Comparison of ENCODE assay signal across 8 mouse cellular contexts in genomic region chr3:95994381-95994846, GRCm38 (mm10). TPM values are rescaled to one million over a fixed set of nuclear protein-coding genes. Genes with fewer than 3 reads are reported as not detected.
DNase-seq lines count a peak whose midpoint lies in the region; ATAC-seq and TF ChIP-seq lines count a peak whose summit lies in the region.

No protein-coding gene starts in this region.

- H3K79me3 ChIP-seq in C2C12 (ENCODE audit: low read depth), result peaks cover 23% of the 10 kb centered on the region

- peaks cover 48% of the 10 kb centered on the region for H3K4me1 ChIP-seq in heart, embryonic 11.5 days (ENCODE audit: control insufficient read depth, insufficient read depth, low read length)
- H3K4me1 ChIP-seq in limb, embryonic 12.5 days (replicated peaks), result peaks cover 49% of the 10 kb centered on the region
- H3K4me1 ChIP-seq in midbrain, postnatal 0 days (ENCODE audit: insufficient read depth, low read length), result peaks cover 14% of the 10 kb centered on the region

- TF ChIP-seq CTCF in C2C12 (IDR thresholded peaks at IDR 0.05; ENCODE audit: control insufficient read depth, insufficient read depth, insufficient read length), result no peak
- no peak for TF ChIP-seq CTCF in midbrain, postnatal 0 days (IDR thresholded peaks at IDR 0.05)

- DNase-seq in cerebellum, adult 9-11 months, result peak; percentile 54
- no peak for DNase-seq in cerebellum, adult 8-10 months
- DNase-seq in midbrain, postnatal 0 days (ENCODE audit: low spot score), result no peak
- DNase-seq in gastrocnemius, adult 18-20 months (ENCODE audit: low spot score), result no peak
- no peak for DNase-seq in frontal cortex, postnatal 25 days (ENCODE audit: low spot score in 2 of 2)

- H3K4me3 ChIP-seq in C2C12 (ENCODE audit: insufficient read depth, poor library complexity, severe bottlenecking), result peak overlapping the region; percentile 68
- H3K4me3 ChIP-seq in heart, embryonic 11.5 days (ENCODE audit: low read depth, low read length), result peak overlapping the region; percentile 75
- H3K4me3 ChIP-seq in limb, embryonic 12.5 days (replicated peaks), result peak overlapping the region; percentile 85
- peak overlapping the region; percentile 83 for H3K4me3 ChIP-seq in midbrain, postnatal 0 days (ENCODE audit: low read depth, low read length)

- peak overlapping the region; percentile 99 for H3K9ac ChIP-seq in heart, embryonic 11.5 days (ENCODE audit: low read depth, low read length)
- H3K9ac ChIP-seq in limb, embryonic 12.5 days (replicated peaks), result peak overlapping the region; percentile 99
- H3K9ac ChIP-seq in midbrain, postnatal 0 days (replicated peaks; ENCODE audit: low read length, poor library complexity, severe bottlenecking), result peak overlapping the region; percentile 98

- peaks cover 36% of the 10 kb centered on the region for H3K79me2 ChIP-seq in C2C12 (ENCODE audit: control insufficient read depth, insufficient read depth)

- peak overlapping the region; percentile 89 for H3K4me2 ChIP-seq in heart, embryonic 11.5 days
- H3K4me2 ChIP-seq in limb, embryonic 12.5 days, result peak overlapping the region; percentile 86
- peak overlapping the region; percentile 83 for H3K4me2 ChIP-seq in midbrain, postnatal 0 days (ENCODE audit: low read depth, low read length, poor library complexity, severe bottlenecking)

- 5% methylated on average over 6 of the region's 6 CpGs for WGBS in heart, embryonic 11.5 days (ENCODE audit: insufficient replicate concordance)
- WGBS in limb, embryonic 12.5 days, result 11% methylated on average over 6 of the region's 6 CpGs
- WGBS in midbrain, postnatal 0 days, result 3% methylated on average over 6 of the region's 6 CpGs

- peak overlapping the region; percentile 99 for H3K27ac ChIP-seq in heart, embryonic 11.5 days (ENCODE audit: low read depth, low read length)
- H3K27ac ChIP-seq in limb, embryonic 12.5 days, result peak overlapping the region; percentile 99
- peak overlapping the region; percentile 98; the same call in 1 of the 2 replicates for H3K27ac ChIP-seq in midbrain, postnatal 0 days (ENCODE audit: low read depth, low read length)

- no peak for ATAC-seq in heart, embryonic 11.5 days (replicated peaks; ENCODE audit: insufficient number of reproducible peaks, low FRiP score, low TSS enrichment)
- no peak for ATAC-seq in limb, embryonic 12.5 days (ENCODE audit: insufficient number of reproducible peaks, insufficient read depth, low FRiP score, low TSS enrichment, low read depth)
- ATAC-seq in midbrain, postnatal 0 days (ENCODE audit: low FRiP score), result no peak

- H3K9me3 ChIP-seq in heart, embryonic 11.5 days (replicated peaks; ENCODE audit: control insufficient read depth, low read length), result no peaks in the 10 kb centered on the region
- no peaks in the 10 kb centered on the region for H3K9me3 ChIP-seq in limb, embryonic 12.5 days
- no peaks in the 10 kb centered on the region for H3K9me3 ChIP-seq in midbrain, postnatal 0 days (ENCODE audit: low read length)

- H3K36me3 ChIP-seq in C2C12 (ENCODE audit: control insufficient read depth, insufficient read depth), result peaks cover 35% of the 10 kb centered on the region
- H3K36me3 ChIP-seq in heart, embryonic 11.5 days (ENCODE audit: control insufficient read depth, insufficient read depth, low read length), result peaks cover 23% of the 10 kb centered on the region
- peaks cover 39% of the 10 kb centered on the region for H3K36me3 ChIP-seq in limb, embryonic 12.5 days
- H3K36me3 ChIP-seq in midbrain, postnatal 0 days (ENCODE audit: insufficient read depth, low read length), result peaks cover 24% of the 10 kb centered on the region

- peak overlapping the region; percentile 69 for H3ac ChIP-seq in C2C12 (ENCODE audit: control insufficient read depth, insufficient read length, low read depth)

- no peaks in the 10 kb centered on the region for H3K27me3 ChIP-seq in C2C12 (ENCODE audit: control insufficient read depth, insufficient read depth, insufficient read length)
- no peaks in the 10 kb centered on the region for H3K27me3 ChIP-seq in heart, embryonic 11.5 days (ENCODE audit: control insufficient read depth, insufficient read depth, low read length)
- H3K27me3 ChIP-seq in limb, embryonic 12.5 days, result no peaks in the 10 kb centered on the region
- H3K27me3 ChIP-seq in midbrain, postnatal 0 days (ENCODE audit: insufficient read depth, low read length), result no peaks in the 10 kb centered on the region

TF ChIP-seq in C2C12, 6 proteins besides CTCF, POLR2A, EP300 and RAD21:
- TF ChIP-seq MYOG (IDR thresholded peaks at IDR 0.05; ENCODE audit: control insufficient read depth, extremely low read depth, insufficient read length), result no peak
- TF ChIP-seq USF1 (IDR thresholded peaks at IDR 0.05; ENCODE audit: low read depth), result no peak
- TF ChIP-seq FOSL1 (IDR thresholded peaks at IDR 0.05; ENCODE audit: insufficient read depth, low read length, poor library complexity, severe bottlenecking), result no peak
- TF ChIP-seq MYOD1 (IDR thresholded peaks at IDR 0.05; ENCODE audit: control insufficient read depth, insufficient read length, low read depth), result no peak
- no peak for TF ChIP-seq MAX (IDR thresholded peaks at IDR 0.05)
- no peak for TF ChIP-seq CEBPB (IDR thresholded peaks at IDR 0.05; ENCODE audit: low read depth)

RNA-seq across cellular contexts. Expression of gene Plekho1, which starts 1.4 kb away (rescaled TPM):
- polyA plus RNA-seq in C2C12 (2012; fragmentation: generic; extraction: Trizol), result 103 TPM
- 69.5 and 82.2 TPM in 2 replicates for polyA plus RNA-seq in heart, embryonic 11.5 days (2014; fragmentation: Nextera tagmentation; extraction: Ambion mirVana)
- 79.8 and 91.8 TPM in 2 replicates for polyA plus RNA-seq in limb, embryonic 12.5 days (2016; fragmentation: Nextera tagmentation; extraction: Ambion mirVana)
- total RNA-seq in midbrain, postnatal 0 days (2014; rRNA removed), result 52.5 and 62.7 TPM in 2 replicates
- 37.3 and 41.2 TPM in 2 replicates for polyA plus RNA-seq in midbrain, postnatal 0 days (2015; fragmentation: Nextera tagmentation; extraction: Ambion mirVana)
- 10 to 100 TPM; 13.9 to 22.0 TPM for total RNA-seq in gastrocnemius, adult 18-20 months (2021)
